Mouse (Mus musculus) adrenal gland, adult 2 months (tissue): ENCODE results near the gene Phc2. TPM values are rescaled to one million over a fixed set of nuclear protein-coding genes. Genes with fewer than 3 reads are reported as not detected.
A peak's percentile ranks its signal among the peaks of the same experiment; 100 is the strongest.

Experiments used
- DNase-seq: peaks from one replicate; pipeline ENCODE4 v3.0.0; 2021
- polyA plus RNA-seq: library from polyadenylated mRNA; depleted of rRNA; stranded (reverse); fragments of >200 nt; gene quantifications from 2 replicates; pipeline ENCODE4 v1.2.3, GENCODE M21; 2012
- total RNA-seq, 2 experiments: library from RNA; stranded (reverse); gene quantifications; 2 replicates each; pipeline ENCODE4 v1.2.3; 2021

Gene Phc2
- total and polyA plus RNA-seq, 3 experiments = 72.6 to 91.6 (median 89.4) TPM

- DNase-seq = no peak
Observed at GRCm38 (mm10) chr4:128692149-128692925, 37.8 kb downstream of the Phc2 start.

- no peak for DNase-seq
Observed at GRCm38 (mm10) chr4:128693207-128693606, 38.7 kb downstream of the Phc2 start.

- no peak for DNase-seq
Observed at GRCm38 (mm10) chr4:128694315-128694714, 39.8 kb downstream of the Phc2 start.

GRCm38 (mm10) chr4:128695149-128695548 lies 40.6 kb downstream of the Phc2 start:
- DNase-seq = no peak

GRCm38 (mm10) chr4:128698011-128698861 lies 43.7 kb downstream of the Phc2 start:
- peak; percentile 79 for DNase-seq

- no peak for DNase-seq
Observed at GRCm38 (mm10) chr4:128699916-128700315, 45.4 kb downstream of the Phc2 start.

GRCm38 (mm10) chr4:128700543-128700942 lies 46.0 kb downstream of the Phc2 start:
- no peak for DNase-seq

- no peak for DNase-seq
Observed at GRCm38 (mm10) chr4:128705138-128705720, 50.7 kb downstream of the Phc2 start.

- DNase-seq = no peak
Observed at GRCm38 (mm10) chr4:128706626-128707025, 52.1 kb downstream of the Phc2 start.

- DNase-seq = peak; percentile 63
Observed at GRCm38 (mm10) chr4:128707384-128707783, 52.9 kb downstream of the Phc2 start.

GRCm38 (mm10) chr4:128709061-128709780 lies 54.7 kb downstream of the Phc2 start:
- peak; percentile 22 for DNase-seq

GRCm38 (mm10) chr4:128709781-128710166 lies 55.3 kb downstream of the Phc2 start:
- no peak for DNase-seq

- DNase-seq = no peak
Observed at GRCm38 (mm10) chr4:128710286-128710685, 55.8 kb downstream of the Phc2 start.

GRCm38 (mm10) chr4:128710800-128711199 lies 56.3 kb downstream of the Phc2 start:
- no peak for DNase-seq

- DNase-seq = peak; percentile 90
Observed at GRCm38 (mm10) chr4:128711455-128712135, 57.1 kb downstream of the Phc2 start.

GRCm38 (mm10) chr4:128712136-128712655 lies 57.7 kb downstream of the Phc2 start:
- DNase-seq = no peak

- DNase-seq = no peak
Observed at GRCm38 (mm10) chr4:128712941-128713340, 58.4 kb downstream of the Phc2 start.

GRCm38 (mm10) chr4:128715241-128716204 lies 61.0 kb downstream of the Phc2 start:
- DNase-seq = no peak

GRCm38 (mm10) chr4:128716279-128716678 lies 61.8 kb downstream of the Phc2 start:
- no peak for DNase-seq

- DNase-seq = no peak
Observed at GRCm38 (mm10) chr4:128716731-128717130, 62.2 kb downstream of the Phc2 start.
